Mouse (Mus musculus) embryonic facial prominence, embryonic 15.5 days (tissue): ENCODE data around the gene Evl. TPM values are rescaled to one million over a fixed set of nuclear protein-coding genes. Genes with fewer than 3 reads are reported as not detected.

Experiments used
- ATAC-seq: fragments of 200-750 bp; cut with Nextera tagmentation; 2 replicates; pipeline ENCODE4 v1.8.0; 2017; ENCODE audit warnings: low read depth, moderate TSS enrichment; ENCODE audit not compliant: insufficient number of reproducible peaks, low FRiP score, low TSS enrichment
- H3K27ac ChIP-seq: fragments of 300-500 bp; sonication (generic); replicated peaks from 2 replicates; pipeline ENCODE4 v1.5.1; 2015; ENCODE audit warnings: mild to moderate bottlenecking, inconsistent platforms
- H3K27me3 ChIP-seq: fragments of 300-500 bp; sonication (generic); 2 replicates; pipeline ENCODE4 v1.6.1; 2015; ENCODE audit warnings: inconsistent platforms
- H3K36me3 ChIP-seq: fragments of 300-500 bp; sonication (generic); 2 replicates; pipeline ENCODE4 v1.6.1; 2015; ENCODE audit warnings: mild to moderate bottlenecking, inconsistent platforms
- H3K4me1 ChIP-seq: fragments of 300-500 bp; sonication (generic); 2 replicates; pipeline ENCODE4 v1.6.1; 2015; ENCODE audit warnings: inconsistent platforms
- H3K4me2 ChIP-seq: fragments of 300-500 bp; sonication (generic); replicated peaks from 2 replicates; pipeline ENCODE4 v1.6.1; 2015; ENCODE audit warnings: mild to moderate bottlenecking, inconsistent platforms
- H3K4me3 ChIP-seq: fragments of 300-500 bp; sonication (generic); replicated peaks from 2 replicates; pipeline ENCODE4 v1.5.1; 2015; ENCODE audit warnings: mild to moderate bottlenecking, inconsistent platforms
- H3K9ac ChIP-seq: fragments of 300-500 bp; sonication (generic); 2 replicates; pipeline ENCODE4 v1.6.1; 2015; ENCODE audit warnings: inconsistent platforms
- H3K9me3 ChIP-seq: fragments of 300-500 bp; sonication (generic); replicated peaks from 2 replicates; pipeline ENCODE4 v1.6.1; 2016; ENCODE audit warnings: inconsistent platforms
- WGBS: fragments of 180-500 bp; shearing (Covaris S2); methylation state at CpG from one replicate; pipeline ENCODE4 v1.1.7; 2015; 5-methylcytosine and 5-hydroxymethylcytosine counted together
- polyA plus RNA-seq: library from polyadenylated mRNA; unstranded; fragments of >200 nt; fragmentation: Nextera tagmentation; extraction: Ambion mirVana; gene quantifications from 2 replicates; pipeline ENCODE4 v1.2.1, GENCODE M21; 2015

Evl gene
- polyA plus RNA-seq, 1 experiment from 2014 or later = 63.4 TPM

GRCm38 (mm10) chr12:108591586-108591985, 37.1 kb downstream of the Evl start:
- H3K27me3 ChIP-seq = no peaks in the 10 kb centered on the region
- H3K4me2 ChIP-seq = no peak overlapping the region
- H3K4me1 ChIP-seq = no peaks in the 10 kb centered on the region
- 54% methylated on average over 5 of the region's 5 CpGs for whole genome bisulfite sequencing
- H3K36me3 ChIP-seq = 0 out of 2 replicates have a peak, but pooled peaks cover 4% of the 10 kb centered on the region
- H3K9me3 ChIP-seq = no peaks in the 10 kb centered on the region
- H3K4me3 ChIP-seq = no peak overlapping the region
- ATAC-seq = no peak
- H3K9ac ChIP-seq = no peak overlapping the region
- H3K27ac ChIP-seq = no peak overlapping the region

- no peak for ATAC-seq
- Histone ChIP-seq H3K4me1 (no peaks in the 10 kb centered on the region), H3K9ac (no peak overlapping the region), H3K4me2 (no peak overlapping the region), H3K9me3 (no peaks in the 10 kb centered on the region), H3K27me3 (no peaks in the 10 kb centered on the region), H3K36me3 (0 out of 2 replicates have a peak, but pooled peaks cover 4% of the 10 kb centered on the region), H3K4me3 (no peak overlapping the region), H3K27ac (no peak overlapping the region)
- 84% methylated on average over 6 of the region's 6 CpGs for WGBS
Measured at GRCm38 (mm10) chr12:108592866-108593265, 38.3 kb downstream of the Evl start.

GRCm38 (mm10) chr12:108600864-108601263, 46.3 kb downstream of the Evl start:
- Histone ChIP-seq H3K27ac (peak overlapping the region; percentile 60), H3K4me1 (peaks cover 32% of the 10 kb centered on the region), H3K36me3 (no peaks in the 10 kb centered on the region), H3K9ac (no peak overlapping the region), H3K4me2 (no peak overlapping the region), H3K4me3 (no peak overlapping the region), H3K27me3 (no peaks in the 10 kb centered on the region), H3K9me3 (no peaks in the 10 kb centered on the region)
- ATAC-seq = no peak
- 53% methylated on average over 4 of the region's 4 CpGs for WGBS

GRCm38 (mm10) chr12:108601326-108601725, 46.8 kb downstream of the Evl start:
- Histone ChIP-seq H3K4me1 (peaks cover 37% of the 10 kb centered on the region), H3K27me3 (no peaks in the 10 kb centered on the region), H3K4me2 (no peak overlapping the region), H3K36me3 (no peaks in the 10 kb centered on the region), H3K9me3 (no peaks in the 10 kb centered on the region), H3K9ac (no peak overlapping the region), H3K4me3 (no peak overlapping the region), H3K27ac (peak overlapping the region; percentile 60)
- 53% methylated on average over 8 of the region's 8 CpGs for WGBS
- peak; percentile 49; the same call in 1 of the 2 replicates for ATAC-seq

GRCm38 (mm10) chr12:108604546-108604945, 50.0 kb downstream of the Evl start:
- Histone ChIP-seq H3K27ac (no peak overlapping the region), H3K4me3 (no peak overlapping the region), H3K27me3 (no peaks in the 10 kb centered on the region), H3K4me1 (peaks cover 40% of the 10 kb centered on the region), H3K4me2 (no peak overlapping the region), H3K9me3 (no peaks in the 10 kb centered on the region), H3K9ac (no peak overlapping the region), H3K36me3 (no peaks in the 10 kb centered on the region)
- no peak for ATAC-seq

GRCm38 (mm10) chr12:108605521-108606281, 51.2 kb downstream of the Evl start:
- Histone ChIP-seq H3K27me3 (no peaks in the 10 kb centered on the region), H3K4me2 (no peak overlapping the region), H3K4me3 (no peak overlapping the region), H3K36me3 (no peaks in the 10 kb centered on the region), H3K4me1 (peaks cover 36% of the 10 kb centered on the region), H3K9ac (no peak overlapping the region), H3K27ac (no peak overlapping the region), H3K9me3 (no peaks in the 10 kb centered on the region)
- WGBS = 35% methylated on average over 12 of the region's 12 CpGs
- no peak for ATAC-seq

GRCm38 (mm10) chr12:108606321-108606720, 51.8 kb downstream of the Evl start:
- Histone ChIP-seq H3K9me3 (no peaks in the 10 kb centered on the region), H3K4me3 (no peak overlapping the region), H3K4me1 (peaks cover 30% of the 10 kb centered on the region), H3K27ac (no peak overlapping the region), H3K4me2 (no peak overlapping the region), H3K36me3 (0 out of 2 replicates have a peak, but pooled peaks cover 3% of the 10 kb centered on the region), H3K27me3 (no peaks in the 10 kb centered on the region), H3K9ac (no peak overlapping the region)
- no peak for ATAC-seq
- WGBS = 51% methylated on average over 7 of the region's 7 CpGs

- Histone ChIP-seq H3K27ac (no peak overlapping the region), H3K9me3 (no peaks in the 10 kb centered on the region), H3K4me2 (no peak overlapping the region), H3K4me3 (no peak overlapping the region), H3K27me3 (no peaks in the 10 kb centered on the region), H3K9ac (no peak overlapping the region), H3K4me1 (peaks cover 19% of the 10 kb centered on the region), H3K36me3 (0 out of 2 replicates have a peak, but pooled peaks cover 3% of the 10 kb centered on the region)
- ATAC-seq = no peak
- WGBS = 79% methylated on average over 3 of the region's 3 CpGs
Measured at GRCm38 (mm10) chr12:108609446-108609845, 54.9 kb downstream of the Evl start.

GRCm38 (mm10) chr12:108610255-108610654, 55.7 kb downstream of the Evl start:
- 81% methylated on average over 4 of the region's 4 CpGs for WGBS
- H3K4me3 ChIP-seq = no peak overlapping the region
- no peak for ATAC-seq
- H3K9ac ChIP-seq = no peak overlapping the region
- no peak overlapping the region for H3K27ac ChIP-seq
- no peaks in the 10 kb centered on the region for H3K27me3 ChIP-seq
- peaks cover 14% of the 10 kb centered on the region for H3K4me1 ChIP-seq
- H3K36me3 ChIP-seq = 0 out of 2 replicates have a peak, but pooled peaks cover 3% of the 10 kb centered on the region
- H3K4me2 ChIP-seq = no peak overlapping the region
- no peaks in the 10 kb centered on the region for H3K9me3 ChIP-seq

- Histone ChIP-seq H3K9me3 (no peaks in the 10 kb centered on the region), H3K4me1 (peaks cover 15% of the 10 kb centered on the region; the same call in 1 of the 2 replicates), H3K4me3 (no peak overlapping the region), H3K36me3 (0 out of 2 replicates have a peak, but pooled peaks cover 3% of the 10 kb centered on the region), H3K9ac (no peak overlapping the region), H3K27me3 (no peaks in the 10 kb centered on the region), H3K4me2 (no peak overlapping the region), H3K27ac (no peak overlapping the region)
- no peak for ATAC-seq
- 44% methylated on average over 3 of the region's 3 CpGs for WGBS
Measured at GRCm38 (mm10) chr12:108613081-108613480, 58.6 kb downstream of the Evl start.

- Histone ChIP-seq H3K27me3 (no peaks in the 10 kb centered on the region), H3K9ac (no peak overlapping the region), H3K36me3 (no peaks in the 10 kb centered on the region; the same call in 1 of the 2 replicates), H3K27ac (no peak overlapping the region), H3K4me2 (no peak overlapping the region), H3K4me1 (peaks cover 15% of the 10 kb centered on the region; the same call in 1 of the 2 replicates), H3K4me3 (no peak overlapping the region), H3K9me3 (no peaks in the 10 kb centered on the region)
- 53% methylated on average over 7 of the region's 7 CpGs for WGBS
- no peak for ATAC-seq
Measured at GRCm38 (mm10) chr12:108617511-108617910, 63.0 kb downstream of the Evl start.
